Mouse (Mus musculus) erythroblast, embryonic 14.5 days (primary cell): ENCODE measurements around the gene Kidins220.

Experiments used
- GATA1 ChIP-seq: IDR thresholded peaks from 2 replicates; pipeline ENCODE4 v1.6.1; 2012; ENCODE audit warnings: low read length, inconsistent platforms, mixed read lengths
- TAL1 ChIP-seq: IDR thresholded peaks from 3 replicates; pipeline ENCODE4 v1.6.1; 2012; ENCODE audit warnings: low read length, inconsistent platforms, mixed read lengths

DNA sequence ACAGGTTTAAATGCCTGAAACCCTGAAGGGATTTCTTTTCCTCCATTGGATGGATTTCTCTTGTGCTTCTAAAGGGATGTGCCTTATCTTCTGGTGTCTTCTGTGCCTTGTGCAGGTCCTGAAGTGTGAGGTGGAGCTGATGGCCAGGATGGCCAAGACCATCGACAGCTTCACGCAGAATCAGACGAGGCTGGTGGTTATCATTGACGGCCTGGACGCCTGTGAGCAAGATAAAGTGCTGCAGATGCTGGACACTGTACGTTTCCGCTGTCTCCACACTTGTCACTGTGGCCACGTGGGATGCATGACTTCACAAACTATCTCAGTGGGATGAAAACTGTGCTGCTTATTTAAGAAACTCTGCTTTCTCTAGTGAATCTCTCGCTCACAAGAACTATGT is 35.2 kb downstream of the Kidins220 start:
- TF ChIP-seq GATA1 (no peak), TAL1 (no peak)
